Mouse (Mus musculus): ENCODE data around the gene Tomm40l.
"Not testable (repeated sequence)": the region's sequence is repeated elsewhere in the genome, so short reads cannot be mapped to it uniquely, and the experiment has no call there.

Gene Tomm40l

GRCm38 (mm10) chr1:171249913-171250600 lies 27.7 kb upstream of the Tomm40l start, which contains the start of gene Adamts4:
TSS of gene Adamts4 (plus strand) at chr1:171250421.
- DNase-seq = peak; percentile 80

GRCm38 (mm10) chr1:171248386-171249226 lies 26.3 kb upstream of the Tomm40l start:
- DNase-seq = peak; percentile 42

GRCm38 (mm10) chr1:171247916-171248315 lies 25.6 kb upstream of the Tomm40l start:
- DNase-seq = peak; percentile 41

- DNase-seq = no peak
Observed at GRCm38 (mm10) chr1:171247453-171247841, 25.1 kb upstream of the Tomm40l start.

GRCm38 (mm10) chr1:171246709-171247452 lies 24.6 kb upstream of the Tomm40l start:
- peak; percentile 99 for DNase-seq

- DNase-seq = no peak
Observed at GRCm38 (mm10) chr1:171245353-171245752, 23.0 kb upstream of the Tomm40l start.

- DNase-seq = not testable (repeated sequence)
Observed at GRCm38 (mm10) chr1:171241952-171242351, 19.6 kb upstream of the Tomm40l start.

- DNase-seq = no peak
Observed at GRCm38 (mm10) chr1:171240911-171241310, 18.6 kb upstream of the Tomm40l start.

GRCm38 (mm10) chr1:171239992-171240744 lies 17.9 kb upstream of the Tomm40l start:
- peak; percentile 73 for DNase-seq

GRCm38 (mm10) chr1:171238463-171238862 lies 16.1 kb upstream of the Tomm40l start:
- peak; percentile 77 for DNase-seq

- DNase-seq = no peak
Observed at GRCm38 (mm10) chr1:171237438-171237837, 15.1 kb upstream of the Tomm40l start.

- no peak for DNase-seq
Observed at GRCm38 (mm10) chr1:171235791-171236190, 13.5 kb upstream of the Tomm40l start.

GRCm38 (mm10) chr1:171234538-171234937 lies 12.2 kb upstream of the Tomm40l start:
- no peak for DNase-seq

- DNase-seq = no peak
Observed at GRCm38 (mm10) chr1:171234126-171234525, 11.8 kb upstream of the Tomm40l start, which contains the start of gene Fcer1g. TSS of gene Fcer1g (minus strand) at chr1:171234365.

- no peak for DNase-seq
Observed at GRCm38 (mm10) chr1:171232800-171233730, 10.8 kb upstream of the Tomm40l start.

- no peak for DNase-seq
Observed at GRCm38 (mm10) chr1:171232348-171232747, 10.0 kb upstream of the Tomm40l start.

- DNase-seq = no peak
Observed at GRCm38 (mm10) chr1:171231844-171232243, 9.5 kb upstream of the Tomm40l start.

GRCm38 (mm10) chr1:171230215-171230614 lies 7.9 kb upstream of the Tomm40l start:
- DNase-seq = no peak

GRCm38 (mm10) chr1:171229750-171230149 lies 7.4 kb upstream of the Tomm40l start:
- DNase-seq = no peak

- no peak for DNase-seq
Observed at GRCm38 (mm10) chr1:171227879-171228278, 5.6 kb upstream of the Tomm40l start.

GRCm38 (mm10) chr1:171226780-171227179 lies 4.5 kb upstream of the Tomm40l start:
- no peak for DNase-seq
